Mouse (Mus musculus) heart, embryonic 14.5 days (tissue): ENCODE measurements around the gene Eif4a1. TPM values are rescaled to one million over a fixed set of nuclear protein-coding genes. Genes with fewer than 3 reads are reported as not detected.
A peak's percentile ranks its signal among the peaks of the same experiment; 100 is the strongest.

Source experiments
- ATAC-seq: fragments of 200-750 bp; cut with Nextera tagmentation; 2 replicates; pipeline ENCODE4 v1.8.0; 2017; ENCODE audit warnings: low read depth, moderate TSS enrichment; ENCODE audit not compliant: insufficient number of reproducible peaks, insufficient read depth, low FRiP score
- H3K27ac ChIP-seq, 2 experiments: fragments of 200-500 bp in 1 of 2; fragments of 300-500 bp in 1 of 2; sonication (generic) in 1 of 2; replicated peaks in 1 of 2; 2 replicates each; pipeline ENCODE4 v1.5.1; 2012 to 2014; ENCODE audit warnings: low read depth in 2 of 2, low read length in 2 of 2, control low read depth in 1 of 2, mild to moderate bottlenecking in 1 of 2, mixed read lengths in 1 of 2; ENCODE audit not compliant: control insufficient read depth in 1 of 2, insufficient read depth in 1 of 2
- H3K27me3 ChIP-seq: fragments of 300-500 bp; sonication (generic); 2 replicates; pipeline ENCODE4 v1.6.1; 2014; ENCODE audit warnings: mild to moderate bottlenecking, low read length, control low read depth; ENCODE audit not compliant: control insufficient read depth, insufficient read depth
- H3K36me3 ChIP-seq: fragments of 300-500 bp; sonication (generic); 2 replicates; pipeline ENCODE4 v1.6.1; 2014; ENCODE audit warnings: mild to moderate bottlenecking, control low read depth, low read length, mixed read lengths; ENCODE audit not compliant: control insufficient read depth, insufficient read depth
- H3K4me1 ChIP-seq, 2 experiments: fragments of 200-500 bp in 1 of 2; fragments of 300-500 bp in 1 of 2; sonication (generic) in 1 of 2; 2 replicates each; pipeline ENCODE4 v1.6.1; 2012 to 2014; ENCODE audit warnings: low read length in 2 of 2, control low read depth in 1 of 2, mixed read lengths in 1 of 2; ENCODE audit not compliant: control insufficient read depth in 2 of 2, insufficient read depth in 2 of 2
- H3K4me2 ChIP-seq: fragments of 300-500 bp; sonication (generic); 2 replicates; pipeline ENCODE4 v1.6.1; 2014; ENCODE audit warnings: mild to moderate bottlenecking, low read length
- H3K4me3 ChIP-seq, 2 experiments: fragments of 200-500 bp in 1 of 2; fragments of 300-500 bp in 1 of 2; sonication (generic) in 1 of 2; 2 replicates each; pipeline ENCODE4 v1.5.1; 2012 to 2014; ENCODE audit warnings: low read length in 2 of 2, mild to moderate bottlenecking in 2 of 2, control low read depth in 1 of 2, low read depth in 1 of 2, moderate library complexity in 1 of 2; ENCODE audit not compliant: control insufficient read depth in 1 of 2, insufficient read depth in 1 of 2
- H3K9ac ChIP-seq: fragments of 300-500 bp; sonication (generic); 2 replicates; pipeline ENCODE4 v1.6.1; 2014; ENCODE audit warnings: mild to moderate bottlenecking, low read length
- H3K9me3 ChIP-seq: fragments of 300-500 bp; sonication (generic); 2 replicates; pipeline ENCODE4 v1.6.1; 2016; ENCODE audit warnings: low read length, control low read depth; ENCODE audit not compliant: control insufficient read depth
- WGBS: fragments of 180-500 bp; shearing (Covaris S2); extraction: QIAGEN DNeasy Blood & Tissue Kit; methylation state at CpG from one replicate; pipeline ENCODE4 v1.1.7; 2014; 5-methylcytosine and 5-hydroxymethylcytosine counted together
- polyA plus RNA-seq: library from polyadenylated mRNA; unstranded; fragments of >200 nt; fragmentation: Nextera tagmentation; extraction: Ambion mirVana; gene quantifications from 2 replicates; pipeline ENCODE4 v1.2.1, GENCODE M21; 2014

The Eif4a1 gene
- polyA plus RNA-seq, 1 experiment from 2014 or later = 403 TPM

GRCm38 (mm10) chr11:69670786-69671725 lies 1.2 kb downstream of the Eif4a1 start:
- H3K9ac ChIP-seq = peak overlapping the region; percentile 100
- WGBS = under 1% methylated on average over 61 of the region's 61 CpGs
- H3K9me3 ChIP-seq = no peaks in the 10 kb centered on the region
- H3K36me3 ChIP-seq = peaks cover 79% of the 10 kb centered on the region
- peaks cover 2 to 15% of the 10 kb centered on the region in 2 experiments; a peak in 3 of 4 replicates for H3K4me1 ChIP-seq
- peak; percentile 75 for ATAC-seq
- H3K4me2 ChIP-seq = peak overlapping the region; percentile 82
- no peaks in the 10 kb centered on the region for H3K27me3 ChIP-seq
- peak overlapping the region; percentile 89 to 98 for H3K27ac ChIP-seq
- H3K4me3 ChIP-seq = peak overlapping the region; percentile 83 to 100

- H3K9me3 ChIP-seq = no peaks in the 10 kb centered on the region
- peaks cover 6 to 24% of the 10 kb centered on the region in 2 experiments for H3K4me1 ChIP-seq
- H3K4me2 ChIP-seq = no peak overlapping the region
- H3K9ac ChIP-seq = no peak overlapping the region
- WGBS = 90% methylated on average over 3 of the region's 3 CpGs
- H3K36me3 ChIP-seq = peaks cover 76% of the 10 kb centered on the region
- H3K27me3 ChIP-seq = no peaks in the 10 kb centered on the region
- no peak for ATAC-seq
- no peak overlapping the region for H3K4me3 ChIP-seq
- H3K27ac ChIP-seq = no peak overlapping the region
Measured at GRCm38 (mm10) chr11:69666665-69667005, 5.6 kb downstream of the Eif4a1 start.

- Histone ChIP-seq H3K9ac (peak within 1 kb of the TSS; percentile 21; the same call in 1 of the 2 replicates), H3K4me1 (peaks cover 8 to 29% of the 10 kb centered on the region in 2 experiments), H3K27ac (0 out of 4 replicates have a peak within 1 kb of the TSS, but pooled peaks have one; percentile 8 to 9), H3K9me3 (no peaks in the 10 kb centered on the region), H3K4me2 (no peak within 1 kb of the TSS), H3K4me3 (no peak within 1 kb of the TSS), H3K27me3 (no peaks in the 10 kb centered on the region), H3K36me3 (peaks cover 76% of the 10 kb centered on the region)
- 31% methylated on average over 7 of the region's 7 CpGs for WGBS
- no peak for ATAC-seq
Measured at GRCm38 (mm10) chr11:69665961-69666664, 6.1 kb downstream of the Eif4a1 start, which contains the start of gene Cd68. TSS of gene Cd68 (minus strand) at chr11:69666153.

GRCm38 (mm10) chr11:69665457-69665960 lies 6.7 kb downstream of the Eif4a1 start:
- no peaks in the 10 kb centered on the region for H3K9me3 ChIP-seq
- WGBS = 66% methylated on average over 9 of the region's 9 CpGs
- no peak overlapping the region for H3K4me2 ChIP-seq
- no peaks in the 10 kb centered on the region for H3K27me3 ChIP-seq
- ATAC-seq = no peak
- peak overlapping the region; percentile 21; the same call in 1 of the 2 replicates for H3K9ac ChIP-seq
- H3K36me3 ChIP-seq = peaks cover 71% of the 10 kb centered on the region
- peaks cover 8 to 31% of the 10 kb centered on the region in 2 experiments for H3K4me1 ChIP-seq
- no peak overlapping the region for H3K4me3 ChIP-seq
- 0 out of 4 replicates have a peak overlapping the region, but pooled peaks have one; percentile 8 to 9 for H3K27ac ChIP-seq

- Histone ChIP-seq H3K36me3 (peaks cover 70% of the 10 kb centered on the region), H3K4me3 (no peak overlapping the region), H3K27me3 (no peaks in the 10 kb centered on the region), H3K4me1 (peaks cover 8 to 27% of the 10 kb centered on the region in 2 experiments), H3K9ac (no peak overlapping the region), H3K27ac (no peak overlapping the region), H3K4me2 (no peak overlapping the region), H3K9me3 (no peaks in the 10 kb centered on the region)
- no peak for ATAC-seq
- WGBS = 92% methylated on average over 7 of the region's 7 CpGs
Measured at GRCm38 (mm10) chr11:69664841-69665240, 7.4 kb downstream of the Eif4a1 start.

GRCm38 (mm10) chr11:69663795-69664194 lies 8.4 kb downstream of the Eif4a1 start:
- H3K9ac ChIP-seq = no peak overlapping the region
- H3K4me1 ChIP-seq = peaks cover 8 to 20% of the 10 kb centered on the region in 2 experiments
- ATAC-seq = no peak
- no peak overlapping the region for H3K4me2 ChIP-seq
- H3K27ac ChIP-seq = peak overlapping the region in 1 of 2 experiments; percentile 91; a peak in 2 of 4 replicates
- peaks cover 65% of the 10 kb centered on the region for H3K36me3 ChIP-seq
- no peaks in the 10 kb centered on the region for H3K27me3 ChIP-seq
- H3K4me3 ChIP-seq = no peak overlapping the region
- WGBS = 88% methylated on average over 6 of the region's 6 CpGs
- H3K9me3 ChIP-seq = no peaks in the 10 kb centered on the region

- H3K4me3 ChIP-seq = peak overlapping the region; percentile 57 to 85
- no peak for ATAC-seq
- peaks cover 65% of the 10 kb centered on the region for H3K36me3 ChIP-seq
- H3K4me1 ChIP-seq = peaks cover 8 to 20% of the 10 kb centered on the region in 2 experiments
- WGBS = 67% methylated on average over 13 of the region's 13 CpGs
- peak overlapping the region; percentile 68 for H3K4me2 ChIP-seq
- peak overlapping the region; percentile 84 to 91 for H3K27ac ChIP-seq
- peak overlapping the region; percentile 78 for H3K9ac ChIP-seq
- no peaks in the 10 kb centered on the region for H3K9me3 ChIP-seq
- no peaks in the 10 kb centered on the region for H3K27me3 ChIP-seq
Measured at GRCm38 (mm10) chr11:69662967-69663671, 9.1 kb downstream of the Eif4a1 start.
